In the genomic region with DNA sequence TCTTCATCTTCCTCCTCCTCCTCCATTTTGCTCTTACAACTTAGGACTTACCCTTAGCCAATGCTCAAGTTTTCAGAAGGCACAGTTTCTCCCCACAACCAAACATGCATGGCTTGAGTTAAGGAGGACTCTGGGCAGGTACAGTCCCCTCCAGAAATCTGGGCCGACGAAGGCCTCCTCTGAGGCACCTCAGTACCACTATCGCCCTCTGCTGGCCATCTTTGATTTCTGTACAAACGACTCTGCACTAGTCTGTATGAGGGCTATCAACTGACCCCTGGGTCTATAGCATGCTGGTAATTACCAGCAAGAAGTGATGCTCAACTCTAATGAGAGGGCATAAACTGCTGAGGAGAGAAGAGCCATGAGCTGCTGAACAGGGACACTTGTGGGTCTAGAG, we compare ENCODE assay signal across 8 mouse cellular contexts. TPM values are rescaled to one million over a fixed set of nuclear protein-coding genes. Genes with fewer than 3 reads are reported as not detected.
DNase-seq lines count a peak whose midpoint lies in the region; ATAC-seq lines count a peak whose summit lies in the region.

No protein-coding gene starts in this region.

- ATAC-seq in midbrain, embryonic 11.5 days (ENCODE audit: low FRiP score) = no peak
- no peak for ATAC-seq in midbrain, embryonic 16.5 days
- ATAC-seq in lung, embryonic 15.5 days (ENCODE audit: borderline replicate concordance, extremely low read depth, low FRiP score, low TSS enrichment) = 0 out of 2 replicates have a peak, but pooled peaks have one; percentile 52
- ATAC-seq in inflammation-experienced regulatory T-cells, adult 6 months = no peak

- no peak overlapping the region for H3K4me2 ChIP-seq in midbrain, embryonic 11.5 days
- H3K4me2 ChIP-seq in midbrain, embryonic 16.5 days (ENCODE audit: low read length) = no peak overlapping the region
- no peak overlapping the region for H3K4me2 ChIP-seq in lung, embryonic 15.5 days

- H3K27ac ChIP-seq in midbrain, embryonic 11.5 days (ENCODE audit: low read depth, low read length) = no peak overlapping the region
- H3K27ac ChIP-seq in midbrain, embryonic 16.5 days (ENCODE audit: low read length) = no peak overlapping the region
- no peak overlapping the region for H3K27ac ChIP-seq in lung, embryonic 15.5 days

- H3K4me1 ChIP-seq in midbrain, embryonic 11.5 days (ENCODE audit: control insufficient read depth, insufficient read depth, low read length) = peaks cover 2% of the 10 kb centered on the region; the same call in 1 of the 2 replicates
- no peaks in the 10 kb centered on the region for H3K4me1 ChIP-seq in midbrain, embryonic 16.5 days (ENCODE audit: control insufficient read depth, insufficient read depth, low read length)
- H3K4me1 ChIP-seq in lung, embryonic 15.5 days = peaks cover under 1% of the 10 kb centered on the region

- WGBS in midbrain, embryonic 11.5 days = 5% methylated on average over 4 of the region's 4 CpGs
- WGBS in midbrain, embryonic 16.5 days = under 1% methylated on average over 4 of the region's 4 CpGs
- WGBS in lung, embryonic 15.5 days = 4% methylated on average over 4 of the region's 4 CpGs

- no peak overlapping the region for H3K4me3 ChIP-seq in midbrain, embryonic 11.5 days (ENCODE audit: low read depth, low read length)
- H3K4me3 ChIP-seq in midbrain, embryonic 16.5 days (ENCODE audit: low read depth, low read length) = no peak overlapping the region
- H3K4me3 ChIP-seq in lung, embryonic 15.5 days = no peak overlapping the region

- no peaks in the 10 kb centered on the region for H3K36me3 ChIP-seq in midbrain, embryonic 11.5 days (ENCODE audit: control insufficient read depth, insufficient read depth, low read length)
- H3K36me3 ChIP-seq in midbrain, embryonic 16.5 days (ENCODE audit: control insufficient read depth, insufficient read depth, low read length) = no peaks in the 10 kb centered on the region
- no peaks in the 10 kb centered on the region for H3K36me3 ChIP-seq in lung, embryonic 15.5 days

- peak; percentile 96 for DNase-seq in midbrain, embryonic 11.5 days (ENCODE audit: low spot score, missing footprints)
- DNase-seq in adipocyte (ENCODE audit: low spot score) = peak; percentile 53
- peak; percentile 75 to 85 for DNase-seq in cerebellum, postnatal 36 days
- peak; percentile 67 for DNase-seq in hindlimb bud, embryonic 11.5 days (ENCODE audit: extremely low spot score, low read depth, low spot score)
- DNase-seq in right cerebral cortex, postnatal 25 days = peak; percentile 45

- H3K27me3 ChIP-seq in midbrain, embryonic 11.5 days (ENCODE audit: control insufficient read depth, insufficient read depth, low read length) = no peaks in the 10 kb centered on the region
- 0 out of 2 replicates have a peak, but pooled peaks cover 2% of the 10 kb centered on the region for H3K27me3 ChIP-seq in midbrain, embryonic 16.5 days (ENCODE audit: control insufficient read depth, insufficient read depth, low read depth, low read length)
- peaks cover under 1% of the 10 kb centered on the region; the same call in 1 of the 2 replicates for H3K27me3 ChIP-seq in lung, embryonic 15.5 days

- no peaks in the 10 kb centered on the region for H3K9me3 ChIP-seq in midbrain, embryonic 11.5 days (ENCODE audit: control insufficient read depth, low read length)
- no peaks in the 10 kb centered on the region for H3K9me3 ChIP-seq in midbrain, embryonic 16.5 days (replicated peaks; ENCODE audit: control insufficient read depth, low read length, poor library complexity, severe bottlenecking)
- H3K9me3 ChIP-seq in lung, embryonic 15.5 days = no peaks in the 10 kb centered on the region

- H3K9ac ChIP-seq in midbrain, embryonic 11.5 days (ENCODE audit: low read length) = no peak overlapping the region
- H3K9ac ChIP-seq in midbrain, embryonic 16.5 days (ENCODE audit: low read depth, low read length) = no peak overlapping the region
- no peak overlapping the region for H3K9ac ChIP-seq in lung, embryonic 15.5 days

RNA-seq across cellular contexts. Expression of a gene that starts 4.5 kb away (rescaled TPM):
- 0.08 and 0.16 TPM in 2 replicates for polyA plus RNA-seq in midbrain, embryonic 11.5 days (2014; fragmentation: Nextera tagmentation; extraction: Ambion mirVana)
- polyA plus RNA-seq in midbrain, embryonic 16.5 days (2015; fragmentation: Nextera tagmentation; extraction: Ambion mirVana) = 6.6 and 7.6 TPM in 2 replicates
- polyA plus RNA-seq in lung, embryonic 15.5 days (2015; fragmentation: Nextera tagmentation; extraction: Ambion mirVana) = 0.19 and 0.36 TPM in 2 replicates
- polyA plus RNA-seq in inflammation-experienced regulatory T-cells, adult 6 months (2017; shearing (Covaris generic)) = not detected

RNA-seq across cellular contexts. Expression of a gene that starts 47.4 kb away (rescaled TPM):
- 2.1 and 2.3 TPM in 2 replicates for polyA plus RNA-seq in midbrain, embryonic 11.5 days (2014; fragmentation: Nextera tagmentation; extraction: Ambion mirVana)
- 1.1 and 1.2 TPM in 2 replicates for polyA plus RNA-seq in midbrain, embryonic 16.5 days (2015; fragmentation: Nextera tagmentation; extraction: Ambion mirVana)
- 5.3 and 5.5 TPM in 2 replicates for polyA plus RNA-seq in lung, embryonic 15.5 days (2015; fragmentation: Nextera tagmentation; extraction: Ambion mirVana)
- polyA plus RNA-seq in inflammation-experienced regulatory T-cells, adult 6 months (2017; shearing (Covaris generic)) = 1 to 10 TPM in 1 of 3 experiments, under 1 TPM in 2; 0.16 to 1.1 (median 0.97) TPM

Comparison
In these comparisons a context has a peak if more than half of its experiments do, and no peak if none do; other contexts are left out.
1. DNase-seq: peak in every context shown above with its lines; median percentile 96 in midbrain, embryonic 11.5 days; 80 in cerebellum, postnatal 36 days; 67 in hindlimb bud, embryonic 11.5 days; 53 in adipocyte; 45 in right cerebral cortex, postnatal 25 days.